Mouse (Mus musculus): ENCODE data around the gene Atp2a2. TPM values are rescaled to one million over a fixed set of nuclear protein-coding genes. Genes with fewer than 3 reads are reported as not detected.

The Atp2a2 gene
- polyA plus RNA-seq, 2 experiments, result 12.8 to 25.9 TPM

GRCm38 (mm10) chr5:122453188-122453587, 48.8 kb downstream of the Atp2a2 start:
- no peak overlapping the region for H3K27ac ChIP-seq
- no peak for TF ChIP-seq EP300 (IDR thresholded peaks at IDR 0.05; ENCODE audit: low read depth)
- TF ChIP-seq CTCF (IDR thresholded peaks at IDR 0.05; ENCODE audit: low read depth), result no peak
- ATAC-seq (ENCODE audit: insufficient read depth), result no peak
- peaks cover 51% of the 10 kb centered on the region for H3K36me3 ChIP-seq (replicated peaks; ENCODE audit: control insufficient read depth, insufficient read depth, low read depth)
- no peaks in the 10 kb centered on the region for H3K9me3 ChIP-seq (ENCODE audit: control insufficient read depth, low read length)
- no peaks in the 10 kb centered on the region for H3K27me3 ChIP-seq (ENCODE audit: control insufficient read depth, insufficient read depth, low read length)
- no peak overlapping the region for H3K4me2 ChIP-seq (ENCODE audit: low read depth)
- H3K9ac ChIP-seq (replicated peaks), result no peak overlapping the region
- no peak overlapping the region for H3K4me3 ChIP-seq (ENCODE audit: insufficient read depth in 1 of 2, low read depth in 2 of 2, low read length in 2 of 2)
- no peak for DNase-seq (ENCODE audit: low read depth in 3 of 3, low spot score in 3 of 3)
- no peaks in the 10 kb centered on the region for H3K4me1 ChIP-seq (replicated peaks; ENCODE audit: control insufficient read depth in 2 of 2, insufficient read depth in 2 of 2, low read length in 1 of 2)
- 87% methylated on average over 6 of the region's 6 CpGs for WGBS (ENCODE audit: insufficient replicate concordance)

GRCm38 (mm10) chr5:122452194-122452593, 49.8 kb downstream of the Atp2a2 start:
- Histone ChIP-seq H3K9me3 (ENCODE audit: control insufficient read depth, low read length) (no peaks in the 10 kb centered on the region), H3K27ac (no peak overlapping the region), H3K36me3 (replicated peaks; ENCODE audit: control insufficient read depth, insufficient read depth, low read depth) (peaks cover 41% of the 10 kb centered on the region), H3K4me2 (ENCODE audit: low read depth) (no peak overlapping the region), H3K4me3 (ENCODE audit: insufficient read depth in 1 of 2, low read depth in 2 of 2, low read length in 2 of 2) (no peak overlapping the region), H3K4me1 (replicated peaks; ENCODE audit: control insufficient read depth in 2 of 2, insufficient read depth in 2 of 2, low read length in 1 of 2) (no peaks in the 10 kb centered on the region), H3K9ac (replicated peaks) (no peak overlapping the region), H3K27me3 (ENCODE audit: control insufficient read depth, insufficient read depth, low read length) (no peaks in the 10 kb centered on the region)
- no peak for TF ChIP-seq CTCF (IDR thresholded peaks at IDR 0.05; ENCODE audit: low read depth)
- TF ChIP-seq EP300 (IDR thresholded peaks at IDR 0.05; ENCODE audit: low read depth), result no peak
- WGBS (ENCODE audit: insufficient replicate concordance), result 76% methylated on average over 7 of the region's 7 CpGs
- no peak for ATAC-seq (ENCODE audit: insufficient read depth)
- no peak for DNase-seq (ENCODE audit: low read depth in 3 of 3, low spot score in 3 of 3)

GRCm38 (mm10) chr5:122451324-122451723, 50.7 kb downstream of the Atp2a2 start:
- Histone ChIP-seq H3K4me2 (ENCODE audit: low read depth) (no peak overlapping the region), H3K9me3 (ENCODE audit: control insufficient read depth, low read length) (no peaks in the 10 kb centered on the region), H3K27ac (no peak overlapping the region), H3K36me3 (replicated peaks; ENCODE audit: control insufficient read depth, insufficient read depth, low read depth) (peaks cover 32% of the 10 kb centered on the region), H3K4me3 (ENCODE audit: insufficient read depth in 1 of 2, low read depth in 2 of 2, low read length in 2 of 2) (no peak overlapping the region), H3K27me3 (ENCODE audit: control insufficient read depth, insufficient read depth, low read length) (no peaks in the 10 kb centered on the region), H3K9ac (replicated peaks) (no peak overlapping the region), H3K4me1 (replicated peaks; ENCODE audit: control insufficient read depth in 2 of 2, insufficient read depth in 2 of 2, low read length in 1 of 2) (no peaks in the 10 kb centered on the region)
- no peak for DNase-seq (ENCODE audit: low read depth in 3 of 3, low spot score in 3 of 3)
- no peak for ATAC-seq (ENCODE audit: insufficient read depth)
- TF ChIP-seq CTCF (IDR thresholded peaks at IDR 0.05; ENCODE audit: low read depth) (no peak), EP300 (IDR thresholded peaks at IDR 0.05; ENCODE audit: low read depth) (no peak)
- 83% methylated on average over 5 of the region's 5 CpGs for WGBS (ENCODE audit: insufficient replicate concordance)

GRCm38 (mm10) chr5:122450913-122451317, 51.1 kb downstream of the Atp2a2 start:
- Histone ChIP-seq H3K4me2 (ENCODE audit: low read depth) (no peak overlapping the region), H3K4me3 (ENCODE audit: insufficient read depth in 1 of 2, low read depth in 2 of 2, low read length in 2 of 2) (no peak overlapping the region), H3K9ac (replicated peaks) (no peak overlapping the region), H3K36me3 (replicated peaks; ENCODE audit: control insufficient read depth, insufficient read depth, low read depth) (peaks cover 29% of the 10 kb centered on the region), H3K4me1 (replicated peaks; ENCODE audit: control insufficient read depth in 2 of 2, insufficient read depth in 2 of 2, low read length in 1 of 2) (no peaks in the 10 kb centered on the region), H3K9me3 (ENCODE audit: control insufficient read depth, low read length) (no peaks in the 10 kb centered on the region), H3K27ac (no peak overlapping the region), H3K27me3 (ENCODE audit: control insufficient read depth, insufficient read depth, low read length) (no peaks in the 10 kb centered on the region)
- 67% methylated on average over 5 of the region's 5 CpGs for WGBS (ENCODE audit: insufficient replicate concordance)
- ATAC-seq (ENCODE audit: insufficient read depth) (no peak), DNase-seq (ENCODE audit: low read depth in 3 of 3, low spot score in 3 of 3) (no peak)
- TF ChIP-seq CTCF (IDR thresholded peaks at IDR 0.05; ENCODE audit: low read depth) (no peak), EP300 (IDR thresholded peaks at IDR 0.05; ENCODE audit: low read depth) (no peak)

GRCm38 (mm10) chr5:122449946-122450345, 52.1 kb downstream of the Atp2a2 start:
- DNase-seq (ENCODE audit: low read depth in 3 of 3, low spot score in 3 of 3), result no peak
- no peak overlapping the region for H3K27ac ChIP-seq
- H3K27me3 ChIP-seq (ENCODE audit: control insufficient read depth, insufficient read depth, low read length), result no peaks in the 10 kb centered on the region
- ATAC-seq (ENCODE audit: insufficient read depth), result no peak
- 67% methylated on average over 7 of the region's 7 CpGs for WGBS (ENCODE audit: insufficient replicate concordance)
- H3K36me3 ChIP-seq (replicated peaks; ENCODE audit: control insufficient read depth, insufficient read depth, low read depth), result peaks cover 20% of the 10 kb centered on the region
- H3K9me3 ChIP-seq (ENCODE audit: control insufficient read depth, low read length), result no peaks in the 10 kb centered on the region
- no peak overlapping the region for H3K4me2 ChIP-seq (ENCODE audit: low read depth)
- H3K4me3 ChIP-seq (ENCODE audit: insufficient read depth in 1 of 2, low read depth in 2 of 2, low read length in 2 of 2), result no peak overlapping the region
- H3K9ac ChIP-seq (replicated peaks), result no peak overlapping the region
- TF ChIP-seq EP300 (IDR thresholded peaks at IDR 0.05; ENCODE audit: low read depth) (no peak), CTCF (IDR thresholded peaks at IDR 0.05; ENCODE audit: low read depth) (no peak)
- H3K4me1 ChIP-seq (replicated peaks; ENCODE audit: control insufficient read depth in 2 of 2, insufficient read depth in 2 of 2, low read length in 1 of 2), result no peaks in the 10 kb centered on the region
